Mouse (Mus musculus) G1E (cell line): ENCODE measurements around the gene Maml3.

Experiments
- CTCF ChIP-seq: IDR thresholded peaks from 2 replicates; pipeline ENCODE4 v1.5.1; 2012; ENCODE audit warnings: low read depth, low read length, inconsistent platforms, mixed read lengths
- GATA1 ChIP-seq: IDR thresholded peaks from 2 replicates; pipeline ENCODE4 v1.6.1; 2012; ENCODE audit warnings: borderline replicate concordance, low read length, inconsistent platforms, mixed read lengths
- TAL1 ChIP-seq: conservative IDR thresholded peaks from 2 replicates; pipeline ENCODE4 v1.6.1; 2012; ENCODE audit warnings: low read depth, low read length, inconsistent platforms, mixed read lengths

DNA sequence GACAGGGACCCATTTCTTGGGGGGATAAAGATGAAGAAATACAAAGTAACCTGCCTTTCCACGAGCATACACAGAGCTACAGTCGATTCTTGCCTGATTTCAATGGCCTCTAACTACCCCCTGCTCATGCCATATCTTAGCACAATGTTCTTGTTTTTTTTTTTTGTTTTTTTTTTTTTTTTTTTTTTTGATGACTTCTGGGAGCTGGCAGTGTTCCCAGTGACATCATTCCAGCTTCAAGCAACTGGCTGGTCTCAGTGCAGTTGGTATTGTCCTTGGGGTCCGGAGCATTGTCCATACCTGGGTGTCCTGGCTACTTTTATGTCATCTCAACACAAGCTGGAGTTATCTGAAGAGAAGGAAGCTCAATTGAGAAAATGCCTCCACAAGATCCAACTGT lies 429.9 kb downstream of the Maml3 start:
- TF ChIP-seq CTCF (no peak), GATA1 (no peak), TAL1 (no peak)
